Mouse (Mus musculus) thymus, adult 2 months (tissue): ENCODE results near the gene Coasy.

ENCODE experiments used
- CTCF ChIP-seq: fragments of 200-500 bp; IDR thresholded peaks from 2 replicates; pipeline ENCODE4 v1.5.1; 2012; ENCODE audit warnings: mild to moderate bottlenecking, control low read depth, low read length, moderate library complexity, borderline replicate concordance; ENCODE audit not compliant: control insufficient read depth, poor library complexity, insufficient read depth; ENCODE audit errors: extremely low read depth
- POLR2A ChIP-seq: fragments of 200-500 bp; IDR thresholded peaks from 2 replicates; pipeline ENCODE4 v1.6.1; 2012; ENCODE audit warnings: mild to moderate bottlenecking, low read length, control low read depth, moderate library complexity; ENCODE audit not compliant: control insufficient read depth, poor library complexity, insufficient read depth; ENCODE audit errors: extremely low read depth

GRCm38 (mm10) chr11:101056885-101057284 is 25.5 kb upstream of the Coasy start:
- TF ChIP-seq CTCF (no peak), POLR2A (no peak)
